Mouse (Mus musculus) layer of hippocampus, adult 8-10 months (tissue): ENCODE measurements at regions not wholly inside any gene's neighbourhood (a gene's known extent, or its start where the extent isn't known, plus 50 kb on each side); places are given as distances from the start of the nearest gene placed in this dataset.
"Not testable (repeated sequence)": the region's sequence is repeated elsewhere in the genome, so short reads cannot be mapped to it uniquely, and the experiment has no call there.

Source experiments
- DNase-seq, 2 experiments: peaks; one replicate each; pipeline ENCODE4 v3.0.0; 2022; ENCODE audit warnings: low spot score in 2 of 2

DNA sequence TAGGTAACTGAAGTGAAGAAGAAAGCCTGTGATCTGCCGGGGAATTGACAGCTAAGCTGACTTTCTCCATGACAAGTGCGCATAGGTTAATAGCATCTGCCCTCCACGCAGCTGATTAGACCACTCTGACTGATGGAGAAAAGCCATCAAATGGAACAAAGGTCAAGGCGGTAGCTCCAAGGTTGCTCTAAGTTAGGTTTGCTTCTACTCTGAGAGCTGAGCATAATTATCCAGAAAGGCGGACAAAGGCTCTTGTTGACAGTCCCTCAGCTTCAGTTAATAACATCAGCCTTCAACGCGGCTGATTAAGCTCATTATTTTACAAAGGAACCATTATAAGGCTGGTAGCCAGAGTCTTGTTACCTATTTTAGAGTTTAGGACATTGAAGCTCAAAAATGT, 54.0 kb upstream of the Enpep start:
- DNase-seq = no peak

DNA sequence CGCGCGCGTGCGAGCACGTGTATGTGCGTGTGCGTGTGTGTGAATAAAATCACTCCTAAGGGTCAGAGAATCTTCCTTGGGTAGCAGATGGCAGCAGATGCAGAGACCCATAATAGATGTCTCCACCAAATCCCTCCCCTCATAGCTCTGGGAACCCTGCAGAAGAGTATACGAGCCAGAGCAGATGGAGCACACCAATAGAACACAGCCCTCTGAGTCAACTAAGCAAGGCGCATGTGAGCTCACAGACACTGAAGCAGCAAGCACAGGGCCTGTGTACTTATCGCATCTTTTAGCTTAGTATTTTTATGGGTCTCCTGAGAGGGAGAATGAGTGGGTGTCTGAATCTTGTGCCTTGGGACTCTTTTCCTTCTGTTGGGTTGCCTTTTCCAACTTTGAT, 58.0 kb upstream of the Enpep start:
- DNase-seq = peak in 1 of 2 experiments; percentile 9

DNA sequence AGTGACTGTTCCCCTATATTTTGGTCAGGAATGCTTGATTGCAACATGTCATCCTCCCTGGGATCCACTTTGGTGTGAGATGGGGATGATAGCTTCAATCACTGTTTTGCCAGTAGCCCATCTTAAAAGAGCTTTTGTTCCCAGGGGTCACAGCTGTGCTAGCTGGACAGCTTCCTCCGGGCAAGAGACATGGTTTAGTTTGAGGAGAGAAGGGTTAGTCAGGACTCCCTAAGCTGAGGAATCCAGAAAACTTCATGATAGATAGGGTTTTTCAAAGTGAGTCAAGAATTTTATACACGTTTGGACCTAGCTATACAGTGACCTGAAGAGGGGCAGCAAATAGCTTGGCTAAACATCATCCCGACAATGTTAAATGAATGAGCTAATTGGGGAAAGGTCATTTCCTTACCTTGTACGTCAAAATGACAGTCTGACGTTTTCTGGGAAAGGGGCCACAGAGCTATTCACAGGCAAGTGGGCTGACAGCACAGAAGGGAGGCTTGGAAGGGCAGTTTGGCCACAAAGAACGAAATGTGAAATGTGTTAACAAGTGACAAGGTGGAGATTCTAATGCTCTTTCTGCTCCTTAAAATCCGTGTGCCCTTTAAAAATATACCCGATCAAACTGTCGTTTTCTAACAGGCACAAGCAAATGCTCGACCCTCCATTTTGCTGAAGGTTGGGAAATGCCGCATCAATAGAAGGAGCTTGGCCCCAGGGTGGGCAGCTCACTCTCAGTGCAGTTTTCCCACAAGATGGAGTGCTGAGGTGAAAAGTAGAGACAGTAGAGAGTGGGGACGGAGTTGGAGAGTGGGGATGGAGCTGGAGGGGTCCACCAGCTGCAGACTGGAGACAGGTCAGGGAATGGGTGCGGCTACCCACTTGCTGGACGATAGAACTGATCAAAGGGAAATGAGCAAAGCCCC, 59.6 kb upstream of the Enpep start:
- no peak for DNase-seq

DNA sequence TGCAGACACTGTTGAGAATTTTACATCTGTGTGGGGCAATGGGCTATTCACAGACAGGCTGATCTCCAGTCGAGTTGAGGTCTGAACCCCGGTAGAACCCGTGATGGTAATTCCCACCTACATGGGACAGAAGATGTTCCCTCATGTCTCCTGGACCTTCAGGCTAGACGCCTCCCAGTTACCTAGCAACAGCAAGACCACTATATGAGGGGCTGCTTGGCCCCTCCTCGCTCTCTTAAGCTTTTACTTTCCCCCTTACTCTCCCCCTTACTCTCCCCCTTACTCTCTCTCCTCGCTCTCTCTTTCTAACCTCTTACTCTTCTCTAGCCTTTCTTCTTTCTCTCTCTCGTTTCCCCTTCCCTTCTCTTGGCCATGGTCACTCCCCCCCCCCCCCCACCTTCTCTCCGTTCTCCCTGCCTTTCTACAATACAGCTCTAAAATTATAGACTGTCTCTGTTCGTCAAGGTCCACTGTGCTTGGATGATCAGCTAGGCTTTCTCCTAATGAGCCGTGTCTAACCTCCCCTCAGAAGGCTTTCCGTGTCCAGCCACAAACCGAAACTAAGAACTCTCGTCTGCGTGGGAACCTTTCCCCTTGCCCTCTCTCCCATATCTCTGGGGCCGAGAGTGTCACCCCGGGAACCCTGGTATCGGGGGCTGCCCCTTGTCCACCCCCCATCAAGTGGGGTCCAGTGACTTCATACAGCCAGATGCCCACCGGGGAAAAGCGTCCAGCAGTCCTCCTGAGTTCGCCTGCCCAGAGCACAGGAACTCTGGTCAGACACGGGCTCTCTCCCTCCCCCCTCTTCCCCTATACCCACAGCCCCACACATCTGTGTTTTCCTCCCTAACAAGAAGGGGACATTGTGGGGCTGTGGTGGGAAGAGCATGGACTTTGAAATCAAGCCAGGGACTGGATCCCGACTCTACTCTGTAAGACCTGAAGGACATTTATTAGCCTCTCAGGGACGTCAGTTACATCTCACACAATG, 60.6 kb upstream of the Enpep start:
- DNase-seq = no peak

DNA sequence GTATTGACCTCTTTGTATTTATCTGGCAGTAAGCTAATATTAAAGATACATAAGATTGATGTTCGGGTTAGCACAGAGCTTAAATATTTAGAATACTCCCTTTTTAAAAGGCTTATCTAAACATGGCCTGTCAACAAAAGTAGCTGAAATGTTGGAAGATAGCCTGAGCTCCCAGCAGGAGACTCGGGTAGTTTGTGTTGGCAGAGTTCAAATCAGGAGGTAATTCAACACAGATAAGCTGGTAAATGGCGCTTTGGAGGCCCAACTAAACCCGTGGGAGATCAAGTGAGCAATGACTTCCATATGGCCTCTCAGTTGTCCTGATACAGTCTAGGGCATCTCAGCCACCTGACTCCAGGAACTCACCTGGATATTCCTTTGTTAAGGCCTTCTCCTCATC, 65.0 kb upstream of the Enpep start:
- DNase-seq = no peak

DNA sequence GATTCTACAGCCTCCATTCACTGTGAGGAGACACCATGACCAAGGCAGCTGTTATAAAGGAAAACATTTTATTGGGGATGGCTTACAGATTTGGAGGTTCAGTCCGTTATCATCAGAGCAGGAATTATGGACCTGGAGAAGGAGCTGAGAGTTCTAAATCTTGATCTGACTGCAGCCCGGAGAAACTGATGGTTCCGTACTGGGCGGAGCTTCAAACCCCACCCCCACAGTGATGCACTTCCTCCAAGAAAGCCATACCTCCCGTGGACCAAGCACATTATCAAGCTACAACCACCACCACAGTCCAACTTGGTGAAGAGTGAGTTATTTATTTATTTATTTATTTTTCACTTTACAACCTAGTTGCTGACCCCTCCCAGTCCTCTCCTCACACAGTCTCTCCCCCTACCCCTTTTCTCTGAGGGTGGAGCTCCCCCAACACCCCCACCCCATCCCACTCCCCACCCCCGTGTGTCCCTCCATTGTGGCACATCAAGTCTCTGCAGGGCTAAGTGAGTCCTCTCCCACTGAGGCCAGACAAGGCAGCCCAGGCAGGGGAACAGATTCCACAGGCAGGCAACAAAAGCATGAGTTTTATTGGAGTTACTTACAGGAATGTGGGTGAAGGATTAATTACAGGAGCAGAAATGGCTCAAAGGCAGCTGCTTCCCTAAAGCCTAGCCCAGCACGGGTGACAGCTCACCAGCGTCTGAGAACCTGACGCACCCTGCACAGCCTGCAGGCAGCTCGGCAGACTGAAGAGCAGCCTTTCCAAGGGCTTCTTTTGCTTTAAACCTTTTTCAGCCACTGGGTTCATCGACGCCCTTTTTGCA, 67.8 kb upstream of the Enpep start:
- DNase-seq = no peak

DNA sequence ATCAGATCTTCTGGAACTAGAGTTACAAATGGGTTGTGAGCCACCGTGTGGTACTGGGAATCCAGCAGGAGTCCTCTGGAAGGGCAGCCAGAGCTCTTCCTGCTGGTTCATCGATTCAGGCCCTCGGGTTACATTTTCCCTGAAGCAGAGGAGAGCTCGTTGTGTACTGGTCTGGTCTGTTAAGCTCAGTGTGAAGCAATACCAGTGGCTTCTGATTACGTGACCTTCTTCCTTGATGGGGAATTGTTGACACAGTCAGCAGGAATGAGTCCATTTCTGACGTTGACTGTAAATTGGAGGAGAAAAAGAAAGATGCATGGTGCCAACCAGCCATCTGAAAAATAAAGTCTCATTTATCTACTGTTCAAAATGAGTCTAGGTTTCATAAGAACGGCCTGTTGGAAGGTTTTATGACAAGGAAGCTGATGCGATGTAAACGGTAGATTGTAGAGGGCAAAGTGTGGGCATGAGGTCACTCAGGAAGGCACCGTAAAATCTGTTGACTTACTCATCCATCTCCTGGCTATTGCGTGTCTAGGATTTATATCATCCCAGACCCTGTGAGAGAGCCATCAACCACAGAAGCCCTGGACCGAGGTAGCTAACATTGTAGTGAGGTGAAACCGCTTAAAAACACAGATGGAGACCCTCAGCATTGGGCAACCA, 79.0 kb upstream of the Enpep start:
- DNase-seq = no peak

DNA sequence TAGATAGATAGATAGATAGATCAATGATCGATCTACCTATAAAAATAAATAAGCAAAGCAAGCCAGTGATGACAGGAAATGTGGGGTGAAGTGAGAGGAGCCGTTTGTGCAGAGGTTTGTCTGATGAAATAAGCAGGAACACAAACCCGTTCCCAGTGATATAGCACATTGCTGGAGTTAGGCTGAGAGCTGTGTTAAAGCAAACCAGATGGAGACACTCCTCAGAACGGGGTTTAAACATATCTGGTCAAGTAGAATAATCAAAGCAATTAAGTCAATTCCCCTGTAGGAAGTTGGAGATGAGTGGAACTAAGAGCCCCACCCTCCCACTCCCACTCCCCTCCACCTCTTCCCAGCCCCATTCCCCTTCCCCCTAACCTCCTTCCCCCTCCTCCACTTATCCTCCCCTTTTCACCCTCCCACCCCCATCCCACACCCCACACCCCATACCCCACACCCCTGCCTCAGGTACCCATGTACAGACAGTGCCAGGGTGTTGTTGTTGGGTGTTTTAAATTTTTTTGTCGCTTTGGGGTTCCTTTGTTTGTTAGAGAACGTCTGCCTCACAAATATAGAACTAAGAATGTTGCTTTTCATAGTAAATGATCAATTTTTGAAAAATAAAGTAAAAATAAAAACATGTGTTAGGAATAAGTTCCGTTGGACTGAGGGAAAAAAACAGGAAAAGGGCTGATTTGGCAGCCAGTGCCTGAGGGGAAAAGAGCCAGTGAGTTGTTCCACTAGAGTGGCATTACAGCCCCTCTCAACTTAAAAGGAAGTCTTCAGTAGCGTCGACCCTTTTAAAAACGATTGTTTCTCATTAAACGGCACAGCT, 79.8 kb upstream of the Enpep start:
- no peak for DNase-seq

DNA sequence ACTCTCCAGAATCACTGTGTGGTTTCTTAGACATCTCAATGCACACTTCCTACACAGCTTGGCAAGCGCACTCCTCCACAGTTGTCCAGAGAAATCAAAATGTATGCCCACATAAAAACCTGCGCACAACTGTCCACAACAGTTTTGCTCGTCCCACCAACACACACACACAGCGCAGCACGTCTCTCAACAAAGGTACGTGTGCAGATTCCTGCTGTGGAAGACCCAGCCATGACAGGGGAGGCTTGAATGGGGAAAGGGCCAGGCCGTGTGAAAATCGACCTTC, 80.4 kb upstream of the Enpep start:
- DNase-seq = no peak

DNA sequence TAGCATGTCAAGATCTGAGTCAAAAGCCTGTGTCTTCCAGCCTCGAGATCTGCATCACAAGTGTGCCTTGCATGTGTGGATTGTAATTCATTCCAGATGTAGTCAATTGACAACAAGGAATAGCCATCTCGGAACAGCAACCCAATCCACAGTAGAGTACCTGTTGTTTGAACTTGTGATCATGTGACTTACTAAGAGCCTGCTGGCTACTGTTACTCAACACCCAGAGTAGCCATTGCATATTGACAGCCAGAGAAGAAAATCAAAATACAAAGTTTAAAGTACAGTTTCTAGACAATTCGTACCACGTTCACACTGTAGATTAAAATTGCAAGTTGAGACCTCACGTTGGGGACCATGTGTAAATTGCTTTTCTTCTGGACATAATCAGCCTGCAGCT, 83.1 kb upstream of the Enpep start:
- DNase-seq = no peak

DNA sequence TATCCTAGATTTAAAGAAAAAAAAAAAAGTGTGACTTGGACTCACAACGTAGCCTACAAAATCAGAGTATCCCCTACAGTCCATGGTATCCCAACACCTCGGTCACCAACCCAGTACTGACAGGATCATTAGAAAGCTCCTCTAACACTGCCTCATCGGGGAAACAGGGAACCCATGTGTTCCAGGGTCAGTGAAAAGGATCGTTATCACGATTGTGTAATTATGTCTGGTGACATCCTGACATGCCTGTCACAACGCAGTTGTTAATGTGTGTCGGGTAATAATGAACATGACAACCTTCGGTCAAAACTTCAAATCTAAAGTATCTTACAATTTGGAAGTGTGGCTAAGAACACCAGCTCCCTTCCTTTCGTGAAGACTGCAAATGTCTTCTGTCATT, 83.8 kb upstream of the Enpep start:
- DNase-seq = no peak

DNA sequence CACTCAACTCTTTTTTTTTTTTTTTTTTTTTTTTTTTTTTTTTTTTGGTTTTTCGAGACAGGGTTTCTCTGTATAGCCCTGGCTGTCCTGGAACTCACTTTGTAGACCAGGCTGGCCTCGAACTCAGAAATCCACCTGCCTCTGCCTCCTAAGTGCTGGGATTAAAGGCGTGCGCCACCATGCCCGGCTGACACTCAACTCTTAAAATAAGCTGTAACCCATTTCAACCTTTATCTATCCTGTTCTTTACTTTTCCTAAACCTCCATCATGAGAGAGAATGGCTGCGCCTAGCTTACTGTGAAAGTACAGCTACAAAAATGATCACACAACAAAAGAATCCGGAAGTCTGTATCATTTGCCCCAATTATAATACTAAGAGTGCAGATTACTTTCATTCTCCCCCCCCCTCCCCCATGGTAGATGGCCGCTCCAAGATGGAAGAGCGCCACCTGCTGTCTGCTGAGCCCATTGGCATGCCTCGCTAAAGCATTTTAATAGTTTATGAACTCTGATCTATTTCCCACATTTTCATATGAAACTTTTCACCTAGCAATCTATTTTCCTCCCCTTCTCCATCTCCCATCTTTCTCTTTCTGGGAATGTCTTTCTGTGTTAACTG, 89.2 kb upstream of the Enpep start:
- not testable (repeated sequence) for DNase-seq

DNA sequence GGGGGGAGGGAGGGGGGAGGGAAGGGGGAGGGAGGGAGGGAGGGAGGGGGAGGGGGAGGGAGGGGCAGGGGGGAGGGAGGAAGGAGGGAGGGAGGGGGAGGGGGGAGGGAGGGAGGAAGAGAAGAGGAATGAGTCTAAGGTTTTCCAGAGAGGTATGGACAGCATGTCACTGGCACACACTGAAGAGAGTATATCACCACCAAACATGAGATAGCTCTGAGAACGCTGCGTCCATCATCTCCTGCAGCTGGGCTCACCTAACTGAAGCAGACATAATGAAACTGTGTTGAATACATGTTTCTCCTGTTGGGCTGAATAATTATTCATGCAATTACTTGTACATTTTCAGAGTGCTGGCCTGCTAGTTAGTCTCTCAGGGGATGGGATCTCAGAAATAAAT, 96.2 kb upstream of the Enpep start:
- no peak for DNase-seq

DNA sequence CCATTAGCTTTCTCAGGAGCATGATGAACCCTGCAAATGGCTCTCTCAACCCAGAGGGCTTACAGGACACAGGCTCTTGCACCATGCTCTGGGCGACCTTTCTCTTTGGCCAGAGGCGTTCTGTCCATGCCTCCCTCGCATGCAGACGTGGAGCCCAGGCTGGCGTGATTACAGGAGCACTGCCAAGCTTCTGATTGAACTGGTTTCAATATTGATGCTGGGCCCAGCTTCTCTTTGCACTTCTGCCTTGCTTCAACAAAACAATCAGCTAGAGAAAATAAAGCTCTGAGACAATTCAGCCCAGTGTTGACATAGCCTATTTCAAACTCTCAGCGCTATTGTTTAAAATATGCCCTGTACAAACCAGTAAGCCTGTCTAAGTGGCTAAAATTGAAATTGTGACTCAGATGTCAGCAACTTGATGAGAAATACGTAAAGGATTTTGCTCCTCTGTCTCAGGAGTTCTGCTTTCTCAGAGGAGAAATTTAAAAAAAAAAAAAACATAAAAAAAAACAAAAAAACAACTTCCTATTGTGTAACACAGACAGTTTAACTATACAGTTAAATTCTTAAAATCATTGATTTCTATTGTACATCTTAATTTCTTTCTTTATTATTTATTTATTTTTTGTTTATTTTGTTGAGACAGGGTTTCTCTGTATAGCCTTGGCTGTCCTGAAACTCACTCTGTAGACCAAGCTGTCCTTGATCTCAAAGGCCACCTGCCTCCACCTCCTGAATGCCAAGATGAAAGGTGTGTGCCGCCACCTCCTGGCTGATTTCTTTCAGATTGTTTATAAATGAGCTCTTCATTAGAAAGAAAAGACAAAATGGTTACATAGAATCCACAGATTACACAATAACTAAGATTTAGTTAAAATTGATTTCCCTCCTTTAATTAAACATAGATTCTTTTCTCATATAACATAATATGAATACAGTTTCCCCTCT, 96.9 kb upstream of the Enpep start:
- DNase-seq = no peak

DNA sequence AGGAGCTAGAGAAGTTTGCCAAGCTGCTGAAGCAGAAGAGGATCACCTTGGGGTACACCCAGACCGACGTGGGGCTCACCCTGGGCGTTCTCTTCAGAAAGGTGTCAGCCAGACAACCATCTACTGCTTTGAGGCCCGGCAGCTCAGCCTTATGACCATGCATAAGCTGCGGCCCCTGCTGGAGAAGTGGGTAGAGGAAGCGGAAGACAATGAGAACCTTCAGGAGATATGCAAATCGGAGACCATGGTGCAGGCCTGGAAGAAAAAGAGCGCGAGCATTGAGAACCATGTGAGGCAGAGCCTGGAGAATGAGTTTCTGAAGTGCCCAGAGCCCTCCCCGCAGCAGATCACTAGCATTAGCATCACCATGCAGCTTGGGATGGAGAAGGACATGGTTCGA, 98.1 kb upstream of the Elovl6 start:
- no peak for DNase-seq

DNA sequence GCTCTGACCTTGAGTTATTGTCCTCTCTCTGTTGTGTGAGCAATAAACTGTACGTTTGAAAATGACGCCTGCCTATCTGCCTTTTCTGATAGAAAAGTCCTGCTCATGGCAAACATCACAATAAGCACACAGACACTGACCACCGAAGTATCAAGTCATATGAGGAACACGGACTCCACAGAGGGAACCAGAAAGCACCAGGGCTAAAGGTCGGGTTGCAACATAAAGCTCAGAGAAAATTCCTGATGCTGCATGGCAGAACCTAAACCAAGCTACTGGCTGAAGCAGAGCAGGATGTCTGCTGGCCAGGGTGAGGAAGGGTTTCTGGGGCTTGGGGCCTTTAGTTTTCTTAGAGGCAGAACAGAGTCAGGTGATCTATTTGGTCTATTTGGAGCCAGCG, 94.5 kb upstream of the Elovl6 start:
- DNase-seq = no peak

DNA sequence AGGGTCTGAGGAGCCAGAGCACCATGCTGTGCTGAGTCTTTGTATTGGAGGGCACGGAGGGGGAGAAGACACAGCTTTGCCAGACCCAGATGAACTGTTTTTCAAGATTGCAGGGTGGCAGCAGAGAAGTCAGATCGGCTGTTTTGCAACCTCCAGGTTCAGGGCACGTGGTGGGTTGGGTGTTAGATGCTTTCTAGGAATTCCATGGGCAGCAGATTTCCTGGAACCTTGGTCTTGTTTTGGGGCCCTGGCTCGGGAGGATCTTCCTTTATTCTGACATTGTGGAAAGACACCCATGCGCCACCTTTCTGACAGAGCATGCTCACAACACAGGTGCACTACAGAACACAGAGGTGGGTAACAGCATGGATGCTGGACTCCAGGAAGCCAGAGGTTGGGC, 89.4 kb upstream of the Elovl6 start:
- no peak for DNase-seq

DNA sequence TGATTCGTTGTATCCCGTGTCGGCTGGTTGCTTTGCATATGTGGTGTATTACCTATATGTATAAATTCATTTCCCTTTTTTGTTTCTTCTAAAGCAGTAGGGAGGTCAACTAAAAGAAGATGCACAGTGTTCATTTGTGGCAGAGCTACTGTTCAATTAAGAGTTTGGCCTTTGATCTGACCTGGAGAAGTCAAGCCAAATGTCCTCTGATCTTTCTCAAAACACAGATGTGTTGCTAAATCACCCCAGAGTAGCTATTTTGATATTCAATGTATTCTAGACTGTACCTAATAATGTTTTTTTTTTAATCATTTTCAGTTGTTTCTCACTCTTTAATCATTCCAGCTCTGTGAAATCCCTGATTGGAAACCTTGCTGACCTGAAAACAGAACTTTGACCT, 87.9 kb upstream of the Elovl6 start:
- DNase-seq = no peak

DNA sequence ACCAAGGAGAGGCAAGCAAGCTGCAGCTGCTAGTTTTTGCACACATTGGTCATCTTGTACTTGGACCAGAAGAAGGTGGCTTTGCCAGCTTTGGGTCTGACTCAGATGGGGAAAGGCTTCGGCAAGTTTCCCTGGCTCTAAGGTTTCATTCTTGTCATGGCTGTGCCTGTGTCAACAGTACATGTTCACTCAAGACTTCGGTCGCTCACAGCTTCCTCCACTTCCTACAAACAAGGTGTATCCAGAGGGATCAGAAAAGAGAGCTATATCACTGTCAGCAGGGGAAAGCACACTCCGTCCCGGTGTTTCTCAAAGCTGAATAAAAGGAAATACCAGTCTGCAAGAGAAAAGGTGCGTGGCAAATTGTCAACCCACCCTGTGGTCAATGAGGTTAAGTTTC, 86.2 kb upstream of the Elovl6 start:
- DNase-seq = no peak
